Mouse (Mus musculus) forebrain, embryonic 10.5 days (tissue): Measurements from ENCODE around the gene Dnpep. TPM values are rescaled to one million over a fixed set of nuclear protein-coding genes. Genes with fewer than 3 reads are reported as not detected.

Experiments
- DNase-seq: peaks from one replicate; pipeline ENCODE4 v3.0.0-alpha.2; 2017; ENCODE audit warnings: low spot score; ENCODE audit errors: extremely low spot score
- H3K27ac ChIP-seq: fragments of 300-500 bp; sonication (generic); 2 replicates; pipeline ENCODE4 v1.5.1; 2016; ENCODE audit warnings: mild to moderate bottlenecking
- H3K27me3 ChIP-seq: fragments of 300-500 bp; sonication (generic); 2 replicates; pipeline ENCODE4 v1.6.1; 2016; ENCODE audit warnings: mild to moderate bottlenecking; ENCODE audit not compliant: poor library complexity, severe bottlenecking
- H3K36me3 ChIP-seq: fragments of 300-500 bp; sonication (generic); replicated peaks from 2 replicates; pipeline ENCODE4 v1.6.1; 2016; ENCODE audit warnings: mild to moderate bottlenecking, moderate library complexity
- H3K4me1 ChIP-seq: fragments of 300-500 bp; sonication (generic); 2 replicates; pipeline ENCODE4 v1.6.1; 2016
- H3K4me3 ChIP-seq: fragments of 300-500 bp; sonication (generic); 2 replicates; pipeline ENCODE4 v1.5.1; 2016; ENCODE audit warnings: mild to moderate bottlenecking, moderate library complexity
- H3K9me3 ChIP-seq: fragments of 300-500 bp; sonication (generic); 2 replicates; pipeline ENCODE4 v1.6.1; 2016; ENCODE audit warnings: mild to moderate bottlenecking, moderate library complexity
- WGBS: fragments of 180-500 bp; shearing (Covaris S2); methylation state at CpG from one replicate; pipeline ENCODE4 v1.1.7; 2016; 5-methylcytosine and 5-hydroxymethylcytosine counted together
- polyA plus RNA-seq: library from polyadenylated mRNA; unstranded; fragments of >200 nt; fragmentation: Nextera tagmentation; extraction: Ambion mirVana; gene quantifications from 2 replicates; pipeline ENCODE4 v1.2.1, GENCODE M21; 2016

Dnpep gene
- polyA plus RNA-seq, 1 experiment from 2014 or later: 124 TPM

GRCm38 (mm10) chr1:75318301-75318700 lies 511 bp upstream of the Dnpep start:
- Histone ChIP-seq H3K27me3 (no peaks in the 10 kb centered on the region), H3K4me3 (peak overlapping the region; percentile 77), H3K36me3 (peaks cover 22% of the 10 kb centered on the region), H3K4me1 (peaks cover 17% of the 10 kb centered on the region), H3K9me3 (no peaks in the 10 kb centered on the region), H3K27ac (peak overlapping the region; percentile 90)
- no peak for DNase-seq
- WGBS: 75% methylated on average over 3 of the region's 3 CpGs

- Histone ChIP-seq H3K4me3 (peak overlapping the region; percentile 77), H3K4me1 (peaks cover 17% of the 10 kb centered on the region), H3K36me3 (peaks cover 37% of the 10 kb centered on the region), H3K9me3 (no peaks in the 10 kb centered on the region), H3K27ac (peak overlapping the region; percentile 90), H3K27me3 (no peaks in the 10 kb centered on the region)
- under 1% methylated on average over 20 of the region's 20 CpGs for WGBS
- peak; percentile 88 for DNase-seq
Observed at GRCm38 (mm10) chr1:75316861-75317240, 939 bp downstream of the Dnpep start.

- peak overlapping the region; percentile 77 for H3K4me3 ChIP-seq
- no peak for DNase-seq
- H3K9me3 ChIP-seq: no peaks in the 10 kb centered on the region
- H3K27me3 ChIP-seq: no peaks in the 10 kb centered on the region
- 88% methylated on average over 29 of the region's 29 CpGs for WGBS
- H3K36me3 ChIP-seq: peaks cover 48% of the 10 kb centered on the region
- peak overlapping the region; percentile 90 for H3K27ac ChIP-seq
- peaks cover 17% of the 10 kb centered on the region for H3K4me1 ChIP-seq
Observed at GRCm38 (mm10) chr1:75315456-75316365, 2.1 kb downstream of the Dnpep start.

GRCm38 (mm10) chr1:75315011-75315410 lies 2.8 kb downstream of the Dnpep start:
- DNase-seq: no peak
- 85% methylated on average over 6 of the region's 6 CpGs for WGBS
- Histone ChIP-seq H3K9me3 (no peaks in the 10 kb centered on the region), H3K4me1 (peaks cover 17% of the 10 kb centered on the region), H3K27me3 (no peaks in the 10 kb centered on the region), H3K27ac (no peak overlapping the region), H3K4me3 (no peak overlapping the region), H3K36me3 (peaks cover 55% of the 10 kb centered on the region)

- Histone ChIP-seq H3K36me3 (peaks cover 83% of the 10 kb centered on the region), H3K27me3 (no peaks in the 10 kb centered on the region), H3K27ac (no peak overlapping the region), H3K4me1 (peaks cover 13% of the 10 kb centered on the region), H3K4me3 (no peak overlapping the region), H3K9me3 (no peaks in the 10 kb centered on the region)
- DNase-seq: no peak
- WGBS: 94% methylated on average over 6 of the region's 6 CpGs
Observed at GRCm38 (mm10) chr1:75311694-75312093, 6.1 kb downstream of the Dnpep start.

- no peak overlapping the region for H3K4me3 ChIP-seq
- H3K27me3 ChIP-seq: no peaks in the 10 kb centered on the region
- WGBS: 85% methylated on average over 2 of the region's 2 CpGs
- H3K36me3 ChIP-seq: peaks cover 25% of the 10 kb centered on the region
- no peak overlapping the region for H3K27ac ChIP-seq
- H3K9me3 ChIP-seq: no peaks in the 10 kb centered on the region
- H3K4me1 ChIP-seq: no peaks in the 10 kb centered on the region
- no peak for DNase-seq
Observed at GRCm38 (mm10) chr1:75304662-75305061, 13.1 kb downstream of the Dnpep start.

- no peak for DNase-seq
- 0 out of 2 replicates have a peak, but pooled peaks cover 3% of the 10 kb centered on the region for H3K27me3 ChIP-seq
- H3K27ac ChIP-seq: no peak overlapping the region
- peaks cover 10% of the 10 kb centered on the region for H3K4me1 ChIP-seq
- H3K4me3 ChIP-seq: no peak overlapping the region
- 81% methylated on average over 5 of the region's 5 CpGs for WGBS
- H3K9me3 ChIP-seq: no peaks in the 10 kb centered on the region
- H3K36me3 ChIP-seq: no peaks in the 10 kb centered on the region
Observed at GRCm38 (mm10) chr1:75294294-75294693, 23.5 kb downstream of the Dnpep start.

- Histone ChIP-seq H3K36me3 (no peaks in the 10 kb centered on the region), H3K27ac (no peak overlapping the region), H3K9me3 (no peaks in the 10 kb centered on the region), H3K4me3 (no peak overlapping the region), H3K27me3 (0 out of 2 replicates have a peak, but pooled peaks cover 3% of the 10 kb centered on the region), H3K4me1 (peaks cover 18% of the 10 kb centered on the region)
- WGBS: 87% methylated on average over 5 of the region's 5 CpGs
- no peak for DNase-seq
Observed at GRCm38 (mm10) chr1:75293331-75293701, 24.5 kb downstream of the Dnpep start.

GRCm38 (mm10) chr1:75292476-75293330 lies 25.1 kb downstream of the Dnpep start:
- DNase-seq: no peak
- 68% methylated on average over 12 of the region's 12 CpGs for WGBS
- H3K27ac ChIP-seq: 0 out of 2 replicates have a peak overlapping the region, but pooled peaks have one; percentile 46

GRCm38 (mm10) chr1:75291321-75291720 lies 26.5 kb downstream of the Dnpep start:
- no peak for DNase-seq
- 86% methylated on average over 8 of the region's 8 CpGs for WGBS
- Histone ChIP-seq H3K27me3 (0 out of 2 replicates have a peak, but pooled peaks cover 3% of the 10 kb centered on the region), H3K4me1 (peaks cover 20% of the 10 kb centered on the region), H3K9me3 (no peaks in the 10 kb centered on the region), H3K27ac (no peak overlapping the region), H3K36me3 (no peaks in the 10 kb centered on the region), H3K4me3 (no peak overlapping the region)

More at GRCm38 (mm10) chr1:75292476-75293330, 25.1 kb downstream of the Dnpep start:
- Histone ChIP-seq H3K9me3 (no peaks in the 10 kb centered on the region), H3K4me3 (no peak overlapping the region), H3K4me1 (peaks cover 20% of the 10 kb centered on the region), H3K36me3 (no peaks in the 10 kb centered on the region), H3K27me3 (0 out of 2 replicates have a peak, but pooled peaks cover 3% of the 10 kb centered on the region)

GRCm38 (mm10) chr1:75290582-75290981 lies 27.2 kb downstream of the Dnpep start:
- Histone ChIP-seq H3K27me3 (0 out of 2 replicates have a peak, but pooled peaks cover 3% of the 10 kb centered on the region), H3K9me3 (no peaks in the 10 kb centered on the region), H3K4me3 (no peak overlapping the region), H3K4me1 (peaks cover 20% of the 10 kb centered on the region), H3K36me3 (no peaks in the 10 kb centered on the region), H3K27ac (no peak overlapping the region)
- DNase-seq: no peak

- H3K9me3 ChIP-seq: no peaks in the 10 kb centered on the region
- no peak for DNase-seq
- H3K4me1 ChIP-seq: peaks cover 20% of the 10 kb centered on the region
- 0 out of 2 replicates have a peak, but pooled peaks cover 3% of the 10 kb centered on the region for H3K27me3 ChIP-seq
- 59% methylated on average over 8 of the region's 8 CpGs for WGBS
- no peaks in the 10 kb centered on the region for H3K36me3 ChIP-seq
- peak overlapping the region; percentile 65 for H3K27ac ChIP-seq
- no peak overlapping the region for H3K4me3 ChIP-seq
Observed at GRCm38 (mm10) chr1:75289888-75290431, 27.8 kb downstream of the Dnpep start.
